Mouse (Mus musculus): ENCODE measurements around the gene Rab32. TPM values are rescaled to one million over a fixed set of nuclear protein-coding genes. Genes with fewer than 3 reads are reported as not detected.
A peak's percentile ranks its signal among the peaks of the same experiment; 100 is the strongest.
"Not testable (repeated sequence)": the region's sequence is repeated elsewhere in the genome, so short reads cannot be mapped to it uniquely, and the experiment has no call there.

Rab32 gene
- polyA plus RNA-seq (2012; rRNA removed), result 11.6 and 12.4 TPM in 2 replicates

- WGBS, result under 1% methylated on average over 51 of the region's 51 CpGs
Measured at GRCm38 (mm10) chr10:10557570-10558336, at the start of gene Rab32. Rab32 (minus strand) TSS chr10:10558265.

GRCm38 (mm10) chr10:10600771-10601170 is 42.7 kb upstream of the Rab32 start:
- Histone ChIP-seq H3K4me3 (replicated peaks; ENCODE audit: extremely low read depth, low read depth, low read length) (no peak overlapping the region), H3K4me1 (ENCODE audit: control insufficient read depth, insufficient read depth, low read length) (no peaks in the 10 kb centered on the region)
- 67% methylated on average over 3 of the region's 3 CpGs for WGBS
- no peak for DNase-seq
- TF ChIP-seq POLR2A (IDR thresholded peaks at IDR 0.05; ENCODE audit: borderline replicate concordance, extremely low read depth, low read depth, low read length), result no peak
- no peak for TF ChIP-seq CTCF (IDR thresholded peaks at IDR 0.05; ENCODE audit: insufficient read depth, low read length)

More at GRCm38 (mm10) chr10:10557570-10558336, at the start of gene Rab32:
- DNase-seq, result peak; percentile 92
- Histone ChIP-seq H3K4me1 (ENCODE audit: control insufficient read depth, insufficient read depth, low read length) (no peaks in the 10 kb centered on the region; the same call in 1 of the 2 replicates), H3K4me3 (replicated peaks; ENCODE audit: extremely low read depth, low read depth, low read length) (peak within 1 kb of the TSS; percentile 59)
- peak; percentile 83 for TF ChIP-seq CTCF (IDR thresholded peaks at IDR 0.05; ENCODE audit: insufficient read depth, low read length)
- TF ChIP-seq POLR2A (IDR thresholded peaks at IDR 0.05; ENCODE audit: borderline replicate concordance, extremely low read depth, low read depth, low read length), result peak; percentile 45; the same call in 1 of the 2 replicates

DNA sequence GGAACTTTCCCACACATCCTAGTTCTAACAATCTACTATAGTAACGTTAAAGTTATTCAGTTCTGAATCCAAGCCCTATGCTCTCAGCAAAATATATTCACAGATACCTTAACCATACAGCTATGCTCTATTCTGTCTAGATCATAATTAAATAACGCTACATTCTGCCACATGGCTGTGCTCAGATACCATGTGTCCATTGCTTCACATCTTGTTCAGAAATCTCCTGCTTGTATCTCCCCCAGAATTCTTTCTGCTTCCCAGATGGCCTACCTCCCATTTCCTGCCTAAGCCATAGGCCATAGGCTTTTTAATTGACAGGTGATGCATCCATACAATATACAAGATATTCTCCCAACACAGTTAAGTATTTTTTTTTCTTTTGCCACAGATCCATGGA is 39.4 kb upstream of the Rab32 start:
- H3K4me3 ChIP-seq (replicated peaks; ENCODE audit: extremely low read depth, low read depth, low read length); H3K4me1 ChIP-seq (ENCODE audit: control insufficient read depth, insufficient read depth, low read length); DNase-seq: not testable (repeated sequence)
- WGBS, result 94% methylated on average over 2 of the region's 2 CpGs

GRCm38 (mm10) chr10:10580811-10581210 is 22.7 kb upstream of the Rab32 start:
- DNase-seq, result no peak
- Histone ChIP-seq H3K4me1 (ENCODE audit: control insufficient read depth, insufficient read depth, low read length) (no peaks in the 10 kb centered on the region), H3K4me3 (replicated peaks; ENCODE audit: extremely low read depth, low read depth, low read length) (no peak overlapping the region)
- WGBS, result 52% methylated on average over 3 of the region's 3 CpGs
- TF ChIP-seq POLR2A (IDR thresholded peaks at IDR 0.05; ENCODE audit: borderline replicate concordance, extremely low read depth, low read depth, low read length) (no peak), CTCF (IDR thresholded peaks at IDR 0.05; ENCODE audit: insufficient read depth, low read length) (no peak)

DNA sequence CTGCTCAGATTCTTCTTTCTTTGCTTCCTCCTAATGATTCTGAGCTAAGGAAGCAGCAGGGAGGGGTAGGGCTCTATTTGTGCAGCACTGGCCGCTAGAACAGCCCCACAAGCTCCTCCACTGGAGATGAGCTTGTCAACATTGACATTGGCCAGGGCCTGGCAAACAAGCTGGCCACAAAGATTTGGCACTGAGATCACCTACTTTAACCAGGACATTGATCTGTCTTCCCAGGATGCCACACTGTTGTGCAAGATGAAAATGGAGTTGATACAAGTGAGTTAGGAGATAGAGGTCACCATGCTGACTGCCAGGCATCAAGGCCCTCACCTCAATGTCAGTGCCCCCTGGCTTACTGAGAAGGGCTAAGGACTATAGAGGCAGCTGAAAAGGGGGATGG is 21.8 kb upstream of the Rab32 start:
- WGBS, result 52% methylated on average over 1 of the region's 1 CpGs

GRCm38 (mm10) chr10:10558337-10558711 is 259 bp upstream of the Rab32 start:
- H3K4me3 ChIP-seq (replicated peaks; ENCODE audit: extremely low read depth, low read depth, low read length), result peak overlapping the region; percentile 59
- no peak for TF ChIP-seq CTCF (IDR thresholded peaks at IDR 0.05; ENCODE audit: insufficient read depth, low read length)
- DNase-seq, result no peak
- H3K4me1 ChIP-seq (ENCODE audit: control insufficient read depth, insufficient read depth, low read length), result no peaks in the 10 kb centered on the region; the same call in 1 of the 2 replicates
- 33% methylated on average over 5 of the region's 5 CpGs for WGBS

More for the DNA sequence above, 21.8 kb upstream of the Rab32 start:
- no peak for TF ChIP-seq CTCF (IDR thresholded peaks at IDR 0.05; ENCODE audit: insufficient read depth, low read length)
- no peak for TF ChIP-seq POLR2A (IDR thresholded peaks at IDR 0.05; ENCODE audit: borderline replicate concordance, extremely low read depth, low read depth, low read length)
- H3K4me3 ChIP-seq (replicated peaks; ENCODE audit: extremely low read depth, low read depth, low read length), result no peak overlapping the region
- H3K4me1 ChIP-seq (ENCODE audit: control insufficient read depth, insufficient read depth, low read length), result no peaks in the 10 kb centered on the region
- no peak for DNase-seq

DNA sequence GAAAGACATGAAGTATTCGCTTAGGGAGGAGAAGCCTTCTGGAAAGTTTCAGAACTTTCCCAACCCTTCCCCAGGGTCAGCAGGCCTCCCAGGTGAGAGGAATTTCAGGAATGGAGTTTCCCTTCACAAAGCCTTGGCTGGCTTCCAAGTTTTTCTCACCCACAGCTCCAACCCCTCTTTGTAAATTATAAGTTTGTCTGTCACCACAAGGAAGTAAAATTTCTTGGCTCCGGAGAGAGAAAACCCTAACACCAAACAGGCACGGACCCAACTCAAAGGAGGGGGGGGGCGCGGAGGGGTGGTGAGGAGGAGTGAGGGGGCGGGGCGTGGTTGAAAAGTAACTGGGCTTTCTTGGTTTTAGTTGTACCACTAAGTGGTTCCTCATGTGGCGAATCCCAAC is 980 bp downstream of the Rab32 start:
- Histone ChIP-seq H3K4me1 (ENCODE audit: control insufficient read depth, insufficient read depth, low read length) (no peaks in the 10 kb centered on the region; the same call in 1 of the 2 replicates), H3K4me3 (replicated peaks; ENCODE audit: extremely low read depth, low read depth, low read length) (peak overlapping the region; percentile 59)
- no peak for TF ChIP-seq POLR2A (IDR thresholded peaks at IDR 0.05; ENCODE audit: borderline replicate concordance, extremely low read depth, low read depth, low read length)
- no peak for TF ChIP-seq CTCF (IDR thresholded peaks at IDR 0.05; ENCODE audit: insufficient read depth, low read length)
- peak; percentile 24 for DNase-seq
- WGBS, result 4% methylated on average over 8 of the region's 8 CpGs

DNA sequence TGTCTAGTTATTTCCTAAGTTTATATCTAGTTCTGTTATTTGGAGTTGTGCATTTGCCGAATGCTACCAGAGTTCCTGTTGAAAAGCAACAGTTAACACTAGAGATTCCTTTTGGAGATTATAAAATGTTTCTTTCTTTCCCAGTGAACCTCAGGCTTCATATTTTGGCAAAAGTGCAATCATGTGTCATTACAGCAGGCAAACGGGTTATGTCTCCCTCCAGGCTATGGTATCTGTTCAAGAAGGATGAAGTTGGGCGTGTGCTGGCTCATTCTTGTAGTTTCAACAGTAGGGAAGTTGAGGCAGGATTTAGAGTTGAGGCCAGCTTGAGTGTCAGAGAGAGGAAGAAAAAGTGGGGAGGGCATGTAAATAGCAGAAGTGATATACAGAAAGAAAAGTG is 2.4 kb downstream of the Rab32 start:
- DNase-seq, result no peak
- 69% methylated on average over 3 of the region's 3 CpGs for WGBS
- H3K4me1 ChIP-seq (ENCODE audit: control insufficient read depth, insufficient read depth, low read length), result no peaks in the 10 kb centered on the region; the same call in 1 of the 2 replicates
- H3K4me3 ChIP-seq (replicated peaks; ENCODE audit: extremely low read depth, low read depth, low read length), result no peak overlapping the region
- TF ChIP-seq CTCF (IDR thresholded peaks at IDR 0.05; ENCODE audit: insufficient read depth, low read length), result no peak
- no peak for TF ChIP-seq POLR2A (IDR thresholded peaks at IDR 0.05; ENCODE audit: borderline replicate concordance, extremely low read depth, low read depth, low read length)

DNA sequence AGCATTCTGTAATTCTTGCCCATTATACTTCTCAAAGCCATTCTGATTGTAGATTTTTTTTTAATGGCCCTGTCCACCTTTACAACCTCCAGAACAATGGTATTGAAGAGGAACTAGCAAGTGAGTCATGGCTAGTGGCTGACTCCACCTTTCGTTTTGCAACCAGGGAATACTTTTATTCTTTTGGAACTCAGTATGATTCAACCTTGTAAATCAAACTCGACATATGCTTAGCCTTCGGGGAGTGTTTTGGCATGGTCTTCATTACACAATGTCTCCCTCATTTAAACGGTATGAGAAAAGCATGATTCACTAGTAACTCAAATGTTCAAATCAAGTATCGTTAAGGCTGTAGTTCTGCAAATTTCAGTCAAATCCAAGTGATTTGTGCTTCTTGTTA is 2.8 kb downstream of the Rab32 start:
- TF ChIP-seq POLR2A (IDR thresholded peaks at IDR 0.05; ENCODE audit: borderline replicate concordance, extremely low read depth, low read depth, low read length) (no peak), CTCF (IDR thresholded peaks at IDR 0.05; ENCODE audit: insufficient read depth, low read length) (no peak)
- Histone ChIP-seq H3K4me1 (ENCODE audit: control insufficient read depth, insufficient read depth, low read length) (no peaks in the 10 kb centered on the region; the same call in 1 of the 2 replicates), H3K4me3 (replicated peaks; ENCODE audit: extremely low read depth, low read depth, low read length) (no peak overlapping the region)
- WGBS, result 43% methylated on average over 5 of the region's 5 CpGs
- DNase-seq, result no peak

DNA sequence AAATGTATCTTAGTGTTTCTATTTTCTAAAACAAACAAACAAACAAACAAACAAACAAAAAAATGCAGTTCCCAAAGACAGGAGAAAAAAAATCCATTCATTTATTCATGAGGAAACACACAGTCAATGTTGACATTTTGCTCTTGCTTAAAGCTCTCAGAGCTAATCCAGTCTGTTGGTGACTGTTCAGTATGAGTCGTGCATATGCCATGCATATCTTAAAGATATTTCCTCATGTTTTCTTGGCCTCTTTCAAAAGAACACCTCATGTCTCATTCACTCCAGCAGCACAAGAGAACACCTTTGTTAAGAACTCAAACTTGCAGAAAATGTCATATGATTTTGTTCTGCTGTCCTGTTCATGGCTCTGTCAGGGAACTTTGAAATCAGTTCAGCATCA is 7.9 kb downstream of the Rab32 start:
- TF ChIP-seq POLR2A (IDR thresholded peaks at IDR 0.05; ENCODE audit: borderline replicate concordance, extremely low read depth, low read depth, low read length) (no peak), CTCF (IDR thresholded peaks at IDR 0.05; ENCODE audit: insufficient read depth, low read length) (no peak)
- Histone ChIP-seq H3K4me1 (ENCODE audit: control insufficient read depth, insufficient read depth, low read length) (no peaks in the 10 kb centered on the region), H3K4me3 (replicated peaks; ENCODE audit: extremely low read depth, low read depth, low read length) (no peak overlapping the region)
- 64% methylated on average over 1 of the region's 1 CpGs for WGBS
- no peak for DNase-seq
